Mouse (Mus musculus) spleen, adult 2 months (tissue): ENCODE measurements around the gene Vsig10. TPM values are rescaled to one million over a fixed set of nuclear protein-coding genes. Genes with fewer than 3 reads are reported as not detected.

Source experiments
- DNase-seq, 2 experiments: peaks; one replicate each; pipeline versions ENCODE4 v3.0.0 to v3.0.0-alpha.2; 2012 to 2021; ENCODE audit warnings: low spot score in 2 of 2, low read depth in 1 of 2
- H3K27ac ChIP-seq: fragments of 200-500 bp; 2 replicates; pipeline ENCODE4 v1.5.1; 2012; ENCODE audit warnings: low read length, inconsistent platforms; ENCODE audit not compliant: insufficient read depth
- H3K27me3 ChIP-seq: fragments of 200-500 bp; 2 replicates; pipeline ENCODE4 v1.6.1; 2012; ENCODE audit warnings: mild to moderate bottlenecking, moderate library complexity, low read length, inconsistent platforms; ENCODE audit not compliant: control insufficient read depth, insufficient read depth
- H3K36me3 ChIP-seq: fragments of 200-500 bp; 2 replicates; pipeline ENCODE4 v1.6.1; 2012; ENCODE audit warnings: mild to moderate bottlenecking, low read length, inconsistent platforms; ENCODE audit not compliant: control insufficient read depth, insufficient read depth
- H3K4me1 ChIP-seq: fragments of 200-500 bp; 2 replicates; pipeline ENCODE4 v1.6.1; 2011; ENCODE audit warnings: inconsistent platforms; ENCODE audit not compliant: control insufficient read depth, insufficient read depth, insufficient read length
- H3K4me3 ChIP-seq: fragments of 200-500 bp; 2 replicates; pipeline ENCODE4 v1.5.1; 2011; ENCODE audit warnings: mild to moderate bottlenecking, inconsistent platforms; ENCODE audit not compliant: insufficient read depth, insufficient read length; ENCODE audit errors: extremely low read depth
- CTCF ChIP-seq: fragments of 200-500 bp; IDR thresholded peaks from 2 replicates; pipeline ENCODE4 v1.5.1; 2011; ENCODE audit warnings: mild to moderate bottlenecking, inconsistent platforms; ENCODE audit not compliant: insufficient read depth, insufficient read length, insufficient replicate concordance; ENCODE audit errors: extremely low read depth
- POLR2A ChIP-seq: fragments of 200-500 bp; IDR thresholded peaks from 2 replicates; pipeline ENCODE4 v1.6.1; 2011; ENCODE audit warnings: low read depth, low read length, inconsistent platforms
- WGBS: fragments of 180-500 bp; shearing (Covaris S2); methylation state at CpG from one replicate; pipeline ENCODE4 v1.1.7; 2018; 5-methylcytosine and 5-hydroxymethylcytosine counted together
- polyA plus RNA-seq: library from polyadenylated mRNA; depleted of rRNA; stranded (reverse); fragments of >200 nt; gene quantifications from 2 replicates; pipeline ENCODE4 v1.2.3, GENCODE M21; 2012

Gene Vsig10
- polyA plus RNA-seq, 1 experiment, result 11.0 TPM

DNA sequence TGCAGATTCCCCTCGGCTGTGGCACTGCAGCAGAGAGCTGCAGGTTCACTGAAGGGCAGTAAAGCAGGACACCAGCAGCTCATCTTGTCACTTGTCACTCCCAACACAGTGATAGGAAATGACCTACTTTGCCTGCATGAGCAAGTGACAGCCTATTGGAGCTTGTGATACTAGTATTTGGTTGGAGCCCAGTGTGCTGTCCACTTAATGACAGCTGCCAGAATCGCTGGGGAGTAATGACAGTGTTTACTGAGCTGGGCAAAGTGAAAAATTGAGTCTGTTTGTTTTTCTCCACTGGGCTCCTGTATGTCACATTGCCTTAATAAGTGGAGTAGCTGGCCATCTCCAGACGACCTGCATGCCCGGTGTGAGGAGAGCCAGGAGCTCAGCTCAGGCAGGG, 61.3 kb downstream of the Vsig10 start:
- Histone ChIP-seq H3K4me3 (no peak overlapping the region), H3K27ac (no peak overlapping the region)
- WGBS, result 91% methylated on average over 4 of the region's 4 CpGs

DNA sequence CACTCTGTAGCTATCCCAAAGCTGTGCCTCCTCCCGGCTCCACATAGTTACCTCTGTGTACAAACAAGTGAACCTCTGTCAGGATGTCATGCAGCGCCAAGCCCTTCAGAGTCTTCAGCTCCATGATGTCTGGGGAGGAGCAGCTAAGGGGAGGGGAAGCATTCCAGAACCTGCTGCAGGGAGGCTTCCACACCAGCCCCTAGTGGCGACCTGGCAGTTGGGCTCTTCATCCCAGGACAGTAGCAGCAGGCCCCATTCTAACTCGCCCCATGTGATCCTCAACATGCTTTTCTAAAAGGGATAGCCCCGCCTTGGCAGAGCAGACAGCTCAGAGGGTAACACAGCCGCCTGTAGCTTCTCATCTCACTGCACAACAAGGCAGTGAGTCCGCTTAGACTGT, 62.9 kb downstream of the Vsig10 start:
- TF ChIP-seq CTCF (no peak), POLR2A (no peak)
- H3K36me3 ChIP-seq, result peaks cover 20% of the 10 kb centered on the region
- H3K4me3 ChIP-seq, result no peak overlapping the region
- no peak for DNase-seq
- no peaks in the 10 kb centered on the region for H3K27me3 ChIP-seq
- H3K4me1 ChIP-seq, result no peaks in the 10 kb centered on the region
- H3K27ac ChIP-seq, result no peak overlapping the region
- 89% methylated on average over 7 of the region's 7 CpGs for WGBS

More for the DNA sequence above, 61.3 kb downstream of the Vsig10 start:
- Histone ChIP-seq H3K4me1 (no peaks in the 10 kb centered on the region), H3K36me3 (peaks cover 30% of the 10 kb centered on the region), H3K27me3 (no peaks in the 10 kb centered on the region)
- DNase-seq, result no peak
- no peak for TF ChIP-seq POLR2A
- TF ChIP-seq CTCF, result no peak

DNA sequence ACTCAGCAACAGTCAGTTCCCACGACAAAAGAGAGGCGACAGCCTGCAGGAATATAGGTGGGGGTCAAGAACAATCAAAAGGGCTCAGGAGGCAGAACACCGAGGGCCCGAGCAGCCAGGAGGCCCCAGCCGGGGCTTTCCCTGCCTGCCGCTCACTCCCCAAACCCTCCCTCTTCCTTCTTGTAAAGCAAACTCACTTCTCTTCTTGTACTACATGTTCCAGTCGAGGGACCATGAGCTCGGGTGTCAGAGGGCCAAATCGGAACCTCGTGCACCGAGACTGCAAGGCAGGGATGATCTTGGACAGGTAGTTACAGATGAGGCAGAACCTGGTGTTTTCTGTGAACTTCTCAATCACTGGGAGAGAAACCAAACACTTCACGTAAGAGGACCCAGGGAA, 64.3 kb downstream of the Vsig10 start:
- TF ChIP-seq CTCF (no peak), POLR2A (no peak)
- no peak for DNase-seq
- H3K4me1 ChIP-seq, result peaks cover 4% of the 10 kb centered on the region; the same call in 1 of the 2 replicates
- H3K36me3 ChIP-seq, result peaks cover 17% of the 10 kb centered on the region
- H3K27ac ChIP-seq, result no peak overlapping the region
- WGBS, result 70% methylated on average over 12 of the region's 12 CpGs
- H3K27me3 ChIP-seq, result no peaks in the 10 kb centered on the region
- H3K4me3 ChIP-seq, result no peak overlapping the region

DNA sequence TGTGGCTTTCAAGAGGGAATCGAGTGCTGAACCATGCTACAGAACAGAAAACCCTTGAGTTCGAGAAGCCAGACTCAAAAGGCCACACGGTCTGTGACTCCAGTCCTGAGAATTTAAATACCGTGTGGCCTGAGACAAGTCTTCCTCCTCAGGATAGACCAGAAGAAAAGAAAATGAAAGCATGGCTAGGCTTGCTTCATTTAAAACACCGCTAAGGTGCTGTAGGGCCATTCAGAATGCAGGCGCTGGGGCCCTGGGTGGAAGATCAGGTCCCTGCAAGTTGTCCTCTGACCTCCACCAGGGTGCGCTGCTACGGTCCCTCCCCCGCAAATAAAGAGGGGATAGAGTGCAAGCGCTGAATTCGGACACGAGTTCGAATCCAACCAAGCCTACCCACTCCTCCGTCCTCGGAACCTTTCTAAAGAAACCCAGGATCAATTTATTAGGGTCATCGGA, 69.4 kb downstream of the Vsig10 start:
- TF ChIP-seq POLR2A, result no peak
- TF ChIP-seq CTCF, result peak; percentile 21; the same call in 1 of the 2 replicates
- 0 out of 2 replicates have a peak, but pooled peaks cover 2% of the 10 kb centered on the region for H3K36me3 ChIP-seq
- peak; percentile 26 to 43 for DNase-seq
- H3K27ac ChIP-seq, result no peak overlapping the region; the same call in 1 of the 2 replicates
- 2% methylated on average over 16 of the region's 16 CpGs for WGBS
- H3K4me1 ChIP-seq, result peaks cover 10% of the 10 kb centered on the region
- H3K27me3 ChIP-seq, result no peaks in the 10 kb centered on the region
- H3K4me3 ChIP-seq, result peak overlapping the region; percentile 82

DNA sequence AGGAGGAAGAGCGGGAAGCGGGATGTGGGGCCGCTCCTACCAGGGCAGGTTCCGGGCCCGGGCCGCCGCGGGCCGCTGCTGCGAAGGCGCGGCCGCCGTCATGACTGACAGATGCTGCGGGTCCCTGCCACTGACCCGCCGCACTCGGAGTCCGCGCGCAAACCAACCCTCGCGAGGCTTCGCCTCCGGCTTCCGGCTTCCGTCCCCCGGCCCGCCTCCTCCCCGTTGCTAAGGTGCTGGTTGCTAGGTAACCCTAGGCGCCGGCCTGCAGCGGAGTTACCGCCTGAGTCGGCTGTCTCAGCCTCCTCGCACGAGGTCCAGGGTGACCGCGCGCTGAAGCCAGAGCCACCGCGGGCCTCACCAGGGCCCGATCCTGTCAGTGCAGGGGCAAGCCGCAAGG, 70.0 kb downstream of the Vsig10 start, which contains the start of gene Rfc5:
Rfc5 (minus strand) TSS at position 171 of the 400 bp plus-strand sequence.
- peaks cover 10% of the 10 kb centered on the region for H3K4me1 ChIP-seq
- DNase-seq, result peak; percentile 81 to 96
- TF ChIP-seq CTCF (no peak), POLR2A (peak; percentile 11; the same call in 1 of the 2 replicates)
- no peaks in the 10 kb centered on the region for H3K27me3 ChIP-seq
- H3K36me3 ChIP-seq, result 0 out of 2 replicates have a peak, but pooled peaks cover 2% of the 10 kb centered on the region
- no peak within 1 kb of the TSS; the same call in 1 of the 2 replicates for H3K27ac ChIP-seq
- H3K4me3 ChIP-seq, result peak within 1 kb of the TSS; percentile 82
- under 1% methylated on average over 40 of the region's 44 CpGs for WGBS

DNA sequence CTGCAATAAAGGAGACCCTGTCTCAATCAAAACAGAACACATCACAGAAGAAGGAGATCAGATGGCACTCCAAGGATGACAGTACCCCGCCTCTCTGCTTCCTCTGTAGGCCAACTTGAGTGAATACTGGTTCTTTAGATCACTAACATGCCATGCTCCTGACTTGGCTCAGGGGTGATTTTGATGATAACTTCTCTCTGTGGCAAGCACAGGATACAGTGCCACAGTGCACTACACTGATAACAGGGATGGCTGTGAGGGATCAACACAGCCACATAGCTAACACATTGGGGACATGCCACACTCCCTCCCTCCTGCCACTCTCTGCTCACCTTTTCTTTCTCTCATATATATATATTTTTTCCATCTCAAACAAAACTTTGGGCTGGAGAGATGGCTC, 72.0 kb downstream of the Vsig10 start:
- no peaks in the 10 kb centered on the region for H3K36me3 ChIP-seq
- peaks cover 10% of the 10 kb centered on the region for H3K4me1 ChIP-seq
- TF ChIP-seq CTCF (no peak), POLR2A (no peak)
- H3K27ac ChIP-seq, result no peak overlapping the region
- H3K27me3 ChIP-seq, result no peaks in the 10 kb centered on the region
- WGBS, result 64% methylated on average over 1 of the region's 1 CpGs
- no peak overlapping the region for H3K4me3 ChIP-seq
- no peak for DNase-seq

DNA sequence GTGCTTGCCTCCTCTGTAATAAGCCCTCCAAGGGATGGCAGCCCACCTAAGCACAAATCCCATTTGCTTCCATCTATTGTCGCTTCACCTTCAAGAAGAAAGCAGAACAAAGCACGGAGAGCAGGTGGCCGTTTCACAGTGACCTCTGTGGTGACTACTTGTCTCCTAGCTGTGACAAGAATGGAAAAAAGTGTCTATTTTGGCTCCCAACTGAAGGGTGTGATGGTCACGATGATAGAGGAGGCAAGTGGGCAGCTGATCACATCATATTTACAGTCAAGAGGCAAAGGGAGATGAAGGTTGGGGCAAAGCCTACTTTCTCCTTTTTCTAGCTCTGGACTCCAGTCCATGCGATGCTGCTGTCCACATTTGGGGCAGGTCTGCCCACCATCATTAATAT, 77.0 kb downstream of the Vsig10 start:
- no peak overlapping the region for H3K4me3 ChIP-seq
- no peaks in the 10 kb centered on the region for H3K36me3 ChIP-seq
- H3K27me3 ChIP-seq, result no peaks in the 10 kb centered on the region
- WGBS, result 73% methylated on average over 5 of the region's 5 CpGs
- no peaks in the 10 kb centered on the region for H3K4me1 ChIP-seq
- DNase-seq, result no peak
- TF ChIP-seq POLR2A, result no peak
- no peak for TF ChIP-seq CTCF
- no peak overlapping the region for H3K27ac ChIP-seq
